Mouse (Mus musculus) embryonic facial prominence, embryonic 13.5 days (tissue): Measurements from ENCODE around the gene Mark1. TPM values are rescaled to one million over a fixed set of nuclear protein-coding genes. Genes with fewer than 3 reads are reported as not detected.

Experiments
- ATAC-seq: fragments of 200-750 bp; cut with Nextera tagmentation; 2 replicates; pipeline ENCODE4 v1.8.0; 2017; ENCODE audit warnings: low read depth; ENCODE audit not compliant: insufficient number of reproducible peaks, insufficient read depth, low FRiP score, low TSS enrichment
- H3K27ac ChIP-seq: fragments of 300-500 bp; sonication (generic); 2 replicates; pipeline ENCODE4 v1.5.1; 2015; ENCODE audit warnings: moderate library complexity, mild to moderate bottlenecking, inconsistent platforms
- H3K27me3 ChIP-seq: fragments of 300-500 bp; sonication (generic); 2 replicates; pipeline ENCODE4 v1.6.1; 2015; ENCODE audit warnings: mild to moderate bottlenecking, inconsistent platforms
- H3K36me3 ChIP-seq: fragments of 300-500 bp; sonication (generic); 2 replicates; pipeline ENCODE4 v1.6.1; 2015; ENCODE audit warnings: mild to moderate bottlenecking, inconsistent platforms
- H3K4me1 ChIP-seq: fragments of 300-500 bp; sonication (generic); 2 replicates; pipeline ENCODE4 v1.6.1; 2015; ENCODE audit warnings: inconsistent platforms
- H3K4me2 ChIP-seq: fragments of 300-500 bp; sonication (generic); 2 replicates; pipeline ENCODE4 v1.6.1; 2015; ENCODE audit warnings: moderate library complexity, mild to moderate bottlenecking, inconsistent platforms
- H3K4me3 ChIP-seq: fragments of 300-500 bp; sonication (generic); 2 replicates; pipeline ENCODE4 v1.5.1; 2015; ENCODE audit warnings: mild to moderate bottlenecking, inconsistent platforms
- H3K9ac ChIP-seq: fragments of 300-500 bp; sonication (generic); 2 replicates; pipeline ENCODE4 v1.6.1; 2015; ENCODE audit warnings: mild to moderate bottlenecking, inconsistent platforms
- H3K9me3 ChIP-seq: fragments of 300-500 bp; sonication (generic); 2 replicates; pipeline ENCODE4 v1.6.1; 2016; ENCODE audit warnings: inconsistent platforms
- WGBS: fragments of 180-500 bp; shearing (Covaris S2); methylation state at CpG from one replicate; pipeline ENCODE4 v1.1.7; 2015; ENCODE audit warnings: mixed read lengths; 5-methylcytosine and 5-hydroxymethylcytosine counted together
- polyA plus RNA-seq: library from polyadenylated mRNA; unstranded; fragments of >200 nt; fragmentation: Nextera tagmentation; extraction: Ambion mirVana; gene quantifications from 2 replicates; pipeline ENCODE4 v1.2.1, GENCODE M21; 2015

Gene Mark1
- polyA plus RNA-seq: 4.5 and 6.3 TPM in 2 replicates

DNA sequence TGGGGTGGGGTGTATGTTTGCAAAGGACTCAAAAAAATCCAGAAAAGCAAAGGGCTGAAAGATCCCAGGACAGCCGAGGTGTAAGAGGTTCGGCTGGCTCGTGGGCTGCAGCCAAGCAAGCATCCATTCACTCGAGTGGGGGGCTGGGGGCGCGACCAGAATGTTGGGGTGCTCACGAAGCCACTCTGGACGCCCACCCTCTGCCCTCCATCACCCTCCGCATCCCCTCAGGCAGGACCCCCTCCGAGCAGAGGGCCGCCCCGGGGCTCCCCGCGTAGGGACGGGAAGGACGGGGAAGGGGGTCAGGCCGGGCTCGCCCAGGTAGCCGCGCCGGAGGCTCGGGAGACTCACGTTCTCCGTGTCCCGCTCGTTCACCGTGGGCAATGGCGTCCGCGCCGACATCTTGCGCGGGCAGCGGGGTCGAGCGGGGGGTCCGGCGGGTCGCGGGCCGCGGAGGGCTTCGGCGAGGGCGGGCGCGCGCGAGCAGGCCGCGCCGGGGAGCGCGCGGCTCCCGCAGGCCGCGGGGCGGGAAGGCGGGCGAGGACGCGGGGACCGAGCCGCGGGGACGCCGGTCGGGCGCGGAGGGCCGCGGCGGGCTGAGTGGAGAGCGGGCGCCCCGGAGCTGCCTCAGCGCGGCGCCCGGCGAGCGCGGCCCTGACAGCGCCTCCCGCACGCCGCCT is at the start of gene Mark1:
Mark1 (minus strand) TSS at position 500 of the 680 bp plus-strand sequence.
- no peak for ATAC-seq
- peak within 1 kb of the TSS; percentile 88 for H3K4me3 ChIP-seq
- peak within 1 kb of the TSS; percentile 93 for H3K9ac ChIP-seq
- H3K4me2 ChIP-seq: peak within 1 kb of the TSS; percentile 75
- no peaks in the 10 kb centered on the region for H3K9me3 ChIP-seq
- H3K27ac ChIP-seq: peak within 1 kb of the TSS; percentile 64
- no peaks in the 10 kb centered on the region for H3K27me3 ChIP-seq
- no peaks in the 10 kb centered on the region for H3K36me3 ChIP-seq
- WGBS: under 1% methylated on average over 83 of the region's 88 CpGs
- H3K4me1 ChIP-seq: peaks cover 28% of the 10 kb centered on the region

DNA sequence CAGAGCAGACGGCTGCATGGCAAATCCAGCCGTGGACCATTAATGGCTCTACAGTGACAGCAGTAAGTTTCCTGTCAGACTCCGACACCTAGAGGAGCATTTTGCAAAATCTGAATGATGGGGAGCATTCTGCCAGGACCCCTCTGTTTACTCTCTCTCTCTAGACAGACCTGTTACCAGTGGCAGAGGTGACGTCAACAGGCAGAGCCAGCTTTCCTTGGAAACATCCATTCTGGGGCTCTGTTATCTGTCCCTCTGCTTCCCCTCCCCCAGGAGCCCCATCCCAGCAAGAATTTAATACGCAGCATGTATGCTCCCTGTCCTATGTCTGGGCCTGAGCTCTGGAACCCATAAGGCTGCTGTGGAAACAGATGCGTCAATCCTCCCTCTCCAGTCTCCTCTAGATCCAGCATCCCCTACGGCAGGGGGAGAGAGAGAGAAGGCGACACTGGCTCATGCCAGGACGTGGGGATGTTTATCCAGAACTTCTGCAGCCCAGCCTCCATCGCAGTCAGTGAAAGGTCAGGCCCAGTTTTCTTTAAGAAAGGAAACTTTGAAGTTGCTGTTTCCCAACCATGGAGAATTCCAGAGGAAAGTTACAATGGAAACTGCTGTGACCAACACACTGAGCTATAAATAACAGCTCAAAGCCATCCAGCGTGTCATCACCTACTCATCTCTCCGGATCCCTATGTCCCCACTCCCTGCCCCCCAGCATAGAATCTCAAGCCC is 48.3 kb upstream of the Mark1 start:
- Histone ChIP-seq H3K27ac (no peak overlapping the region), H3K9ac (no peak overlapping the region), H3K36me3 (no peaks in the 10 kb centered on the region), H3K4me2 (no peak overlapping the region), H3K27me3 (no peaks in the 10 kb centered on the region), H3K9me3 (no peaks in the 10 kb centered on the region), H3K4me1 (peaks cover 4% of the 10 kb centered on the region; the same call in 1 of the 2 replicates), H3K4me3 (no peak overlapping the region)
- 64% methylated on average over 12 of the region's 12 CpGs for WGBS
- ATAC-seq: no peak

DNA sequence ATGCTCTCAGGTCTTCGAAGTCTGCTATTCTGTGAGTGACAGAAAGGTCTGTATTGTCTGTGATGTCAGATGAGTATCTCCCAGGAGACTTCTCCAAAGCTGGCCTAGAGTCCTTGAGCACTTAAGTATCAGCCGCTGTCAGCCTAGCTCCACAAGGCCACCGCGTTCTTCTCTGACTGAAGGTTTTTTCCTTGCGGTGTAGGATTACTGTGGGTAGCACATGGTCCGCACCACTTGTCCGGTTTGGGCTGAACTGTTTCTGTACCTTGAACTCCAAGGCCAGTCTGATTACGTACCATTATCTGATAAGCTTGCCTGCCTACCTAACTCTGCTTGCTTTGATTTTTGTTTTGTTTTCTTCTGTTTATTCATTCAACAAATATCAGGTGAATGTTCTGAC is 47.1 kb upstream of the Mark1 start:
- peaks cover 4% of the 10 kb centered on the region; the same call in 1 of the 2 replicates for H3K4me1 ChIP-seq
- H3K4me2 ChIP-seq: no peak overlapping the region
- no peaks in the 10 kb centered on the region for H3K36me3 ChIP-seq
- H3K9ac ChIP-seq: no peak overlapping the region
- WGBS: 78% methylated on average over 8 of the region's 8 CpGs
- no peak overlapping the region for H3K27ac ChIP-seq
- no peak for ATAC-seq
- H3K9me3 ChIP-seq: no peaks in the 10 kb centered on the region
- no peaks in the 10 kb centered on the region for H3K27me3 ChIP-seq
- H3K4me3 ChIP-seq: no peak overlapping the region

DNA sequence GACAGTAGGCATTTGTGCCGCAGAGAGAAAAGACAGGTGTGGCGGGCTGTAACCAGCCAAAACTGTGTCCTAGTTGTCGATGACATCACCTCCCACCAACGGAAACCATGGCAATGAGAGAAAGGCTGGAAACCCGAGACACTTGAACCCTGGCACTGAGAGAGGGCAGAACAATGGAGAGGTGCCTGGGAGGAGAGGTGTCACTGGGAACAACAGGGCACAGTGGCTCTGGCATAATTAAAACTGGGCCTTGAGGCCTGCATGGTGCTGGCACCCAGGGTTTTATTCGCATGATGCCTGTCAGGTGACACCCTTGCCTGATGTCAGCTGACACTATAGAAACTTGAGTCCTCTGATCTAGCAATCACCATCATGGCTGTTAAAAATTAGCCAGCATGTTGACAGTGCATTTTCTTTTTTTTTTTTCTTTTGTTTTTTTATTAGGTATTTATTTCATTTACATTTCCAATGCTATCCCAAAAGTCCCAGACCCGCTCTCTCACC is 38.9 kb upstream of the Mark1 start:
- WGBS: 67% methylated on average over 7 of the region's 7 CpGs
- no peaks in the 10 kb centered on the region for H3K27me3 ChIP-seq
- no peak overlapping the region for H3K27ac ChIP-seq
- H3K4me1 ChIP-seq: no peaks in the 10 kb centered on the region
- no peak overlapping the region for H3K9ac ChIP-seq
- H3K36me3 ChIP-seq: no peaks in the 10 kb centered on the region
- no peak for ATAC-seq
- no peak overlapping the region for H3K4me3 ChIP-seq
- H3K4me2 ChIP-seq: no peak overlapping the region
- no peaks in the 10 kb centered on the region for H3K9me3 ChIP-seq

DNA sequence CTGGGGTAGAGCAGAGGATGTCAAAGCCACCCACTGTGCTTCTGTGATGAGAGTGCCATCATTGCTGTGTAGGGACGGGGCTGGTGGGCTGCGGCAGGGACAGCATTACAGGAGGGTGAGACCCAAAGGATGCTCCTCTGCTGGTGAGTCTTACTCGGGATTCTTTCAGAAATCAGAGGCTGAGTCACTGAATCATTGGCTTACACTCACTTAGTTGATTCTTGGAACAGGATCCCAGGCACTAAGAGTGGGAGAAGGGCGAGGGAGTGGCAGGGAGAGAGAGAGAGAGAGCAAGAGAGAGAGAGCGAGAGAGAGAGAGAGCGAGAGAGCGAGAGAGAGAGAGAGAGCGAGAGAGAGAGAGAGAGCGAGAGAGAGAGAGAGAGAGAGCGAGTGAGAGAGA is 31.2 kb upstream of the Mark1 start:
- no peaks in the 10 kb centered on the region for H3K27me3 ChIP-seq
- H3K9ac ChIP-seq: no peak overlapping the region
- 80% methylated on average over 10 of the region's 10 CpGs for WGBS
- no peak for ATAC-seq
- H3K27ac ChIP-seq: no peak overlapping the region
- H3K4me1 ChIP-seq: peaks cover 3% of the 10 kb centered on the region; the same call in 1 of the 2 replicates
- H3K4me2 ChIP-seq: no peak overlapping the region
- H3K9me3 ChIP-seq: no peaks in the 10 kb centered on the region
- H3K36me3 ChIP-seq: no peaks in the 10 kb centered on the region
- H3K4me3 ChIP-seq: no peak overlapping the region

DNA sequence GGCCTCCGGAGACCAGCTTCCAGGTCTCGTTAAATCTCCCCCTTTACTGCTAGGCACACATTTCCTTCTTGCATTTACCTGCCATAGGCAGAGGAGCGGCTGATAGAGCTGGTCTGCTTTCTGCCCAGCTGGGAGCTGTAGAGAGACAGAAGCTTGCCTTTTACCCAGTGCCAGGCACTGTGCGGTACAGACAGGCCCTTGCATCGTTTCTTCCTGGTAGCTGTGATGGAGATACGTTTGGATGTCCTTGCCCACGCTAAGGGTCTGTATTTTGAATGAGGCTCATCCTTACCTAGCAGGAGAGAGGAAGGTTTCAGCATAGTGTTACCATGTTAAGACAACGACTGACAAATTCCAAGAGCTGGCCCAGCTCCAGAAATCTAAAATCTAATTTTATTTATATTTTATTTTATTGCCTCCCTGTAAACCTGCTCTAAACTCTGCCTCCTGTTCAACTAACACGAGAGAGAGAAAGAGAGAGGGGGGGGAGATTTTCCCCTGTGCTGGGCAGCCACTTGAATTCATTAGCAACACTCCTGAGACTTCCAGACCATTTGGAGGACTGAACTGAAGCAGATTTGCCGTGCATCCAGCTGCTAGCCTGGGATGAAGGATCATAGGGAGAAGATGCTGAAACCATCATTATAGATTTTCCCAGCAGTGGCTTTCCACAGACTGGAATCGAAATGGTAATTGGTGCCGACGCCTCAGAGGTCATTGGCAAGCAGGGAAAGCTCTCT is 21.2 kb upstream of the Mark1 start:
- no peaks in the 10 kb centered on the region for H3K27me3 ChIP-seq

DNA sequence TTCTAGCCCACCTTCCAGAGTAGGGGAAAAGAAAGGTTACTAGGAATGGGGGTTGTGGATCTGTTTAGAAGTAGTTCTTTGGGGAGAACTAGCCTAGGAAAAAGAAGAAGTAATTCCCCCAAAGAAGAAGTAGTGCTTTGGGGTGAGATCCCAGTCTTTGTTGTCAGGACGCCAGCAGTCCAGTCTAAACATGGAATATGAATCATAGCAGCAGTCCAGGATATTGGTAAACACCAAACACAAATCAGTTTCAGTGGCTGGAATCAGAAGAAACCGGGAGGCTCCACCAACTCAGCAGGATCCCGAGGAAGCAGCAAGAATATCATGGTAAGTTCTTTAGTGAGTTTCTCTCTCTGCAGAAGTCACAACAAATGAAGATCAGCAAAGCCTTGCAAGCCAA is 13.2 kb upstream of the Mark1 start:
- Histone ChIP-seq H3K9me3 (no peaks in the 10 kb centered on the region), H3K9ac (no peak overlapping the region), H3K4me1 (no peaks in the 10 kb centered on the region), H3K27ac (no peak overlapping the region), H3K27me3 (no peaks in the 10 kb centered on the region), H3K36me3 (no peaks in the 10 kb centered on the region), H3K4me2 (no peak overlapping the region), H3K4me3 (no peak overlapping the region)
- no peak for ATAC-seq
- WGBS: 89% methylated on average over 3 of the region's 3 CpGs

More for the DNA sequence above, 21.2 kb upstream of the Mark1 start:
- no peak for ATAC-seq
- Histone ChIP-seq H3K9ac (no peak overlapping the region), H3K36me3 (no peaks in the 10 kb centered on the region), H3K27ac (no peak overlapping the region), H3K4me2 (no peak overlapping the region), H3K4me3 (no peak overlapping the region), H3K4me1 (no peaks in the 10 kb centered on the region), H3K9me3 (no peaks in the 10 kb centered on the region)
- WGBS: 70% methylated on average over 13 of the region's 13 CpGs

DNA sequence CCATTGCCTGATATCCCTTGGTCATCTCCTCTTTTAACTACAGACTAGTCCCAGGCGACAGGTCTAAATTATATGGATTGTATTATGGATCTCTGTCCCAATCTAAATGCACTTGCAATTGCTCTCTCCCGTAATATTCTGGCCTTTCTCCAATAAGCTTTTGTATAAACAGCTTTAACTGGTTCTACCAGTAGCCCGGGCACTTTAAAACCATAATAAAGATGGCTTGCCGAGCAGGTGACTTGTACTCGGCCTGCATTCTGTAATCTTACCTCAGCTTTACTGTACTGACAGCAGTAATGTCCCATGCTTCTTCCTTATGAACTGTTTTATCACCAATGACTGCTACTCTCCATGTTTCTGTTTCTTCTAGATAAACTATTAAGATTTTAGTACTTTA is 7.7 kb upstream of the Mark1 start:
- WGBS: 69% methylated on average over 5 of the region's 5 CpGs
- ATAC-seq: no peak

DNA sequence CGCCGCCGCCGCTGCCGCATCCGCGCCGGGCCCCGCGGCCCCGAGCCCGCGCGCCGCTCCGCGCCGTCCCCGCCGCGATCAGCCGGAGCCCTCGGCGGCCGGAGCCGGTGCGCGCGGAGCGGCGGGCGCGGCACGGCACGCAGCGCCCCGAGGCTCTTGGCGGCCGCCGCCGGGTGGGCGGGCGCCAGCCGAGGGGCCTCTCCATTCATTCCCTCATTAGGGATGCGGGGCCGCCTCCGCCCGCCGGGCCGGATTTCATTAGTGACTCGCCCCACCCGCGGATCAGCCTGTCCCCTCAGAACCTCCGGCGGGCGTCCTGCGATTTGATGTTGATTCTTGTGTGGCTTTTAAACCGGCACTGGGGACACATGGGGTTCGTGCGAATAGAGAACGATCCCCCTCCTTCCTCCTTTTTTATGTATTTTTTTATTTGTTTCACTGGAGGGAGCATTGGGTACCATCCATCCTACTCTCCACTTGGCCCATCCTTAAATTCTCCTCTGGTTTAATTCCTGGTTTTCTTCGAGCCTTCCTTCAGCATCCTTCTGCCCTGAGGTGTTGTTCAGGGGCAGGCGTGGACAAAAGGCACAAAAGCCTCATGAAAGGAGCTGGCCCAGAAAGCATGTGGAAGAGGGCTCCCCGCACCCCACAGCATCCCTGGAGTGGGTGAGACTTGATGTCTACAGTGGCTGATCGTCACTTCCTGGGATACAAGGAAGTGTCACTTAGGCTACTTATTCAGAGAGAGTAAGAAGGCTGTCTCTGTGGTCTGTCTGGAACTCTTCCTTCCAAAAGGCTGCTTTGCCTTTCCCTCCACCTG is 620 bp upstream of the Mark1 start:
- Histone ChIP-seq H3K27ac (no peak overlapping the region; the same call in 1 of the 2 replicates), H3K4me2 (peak overlapping the region; percentile 75), H3K27me3 (no peaks in the 10 kb centered on the region), H3K9ac (peak overlapping the region; percentile 93), H3K36me3 (no peaks in the 10 kb centered on the region), H3K4me3 (peak overlapping the region; percentile 88), H3K9me3 (no peaks in the 10 kb centered on the region), H3K4me1 (peaks cover 28% of the 10 kb centered on the region)
- WGBS: 1% methylated on average over 25 of the region's 65 CpGs
- no peak for ATAC-seq

More for the DNA sequence above, 7.7 kb upstream of the Mark1 start:
- no peaks in the 10 kb centered on the region for H3K9me3 ChIP-seq
- H3K4me2 ChIP-seq: no peak overlapping the region
- no peak overlapping the region for H3K27ac ChIP-seq
- H3K4me1 ChIP-seq: no peaks in the 10 kb centered on the region
- H3K27me3 ChIP-seq: no peaks in the 10 kb centered on the region
- H3K4me3 ChIP-seq: no peak overlapping the region
- H3K9ac ChIP-seq: no peak overlapping the region
- H3K36me3 ChIP-seq: no peaks in the 10 kb centered on the region

DNA sequence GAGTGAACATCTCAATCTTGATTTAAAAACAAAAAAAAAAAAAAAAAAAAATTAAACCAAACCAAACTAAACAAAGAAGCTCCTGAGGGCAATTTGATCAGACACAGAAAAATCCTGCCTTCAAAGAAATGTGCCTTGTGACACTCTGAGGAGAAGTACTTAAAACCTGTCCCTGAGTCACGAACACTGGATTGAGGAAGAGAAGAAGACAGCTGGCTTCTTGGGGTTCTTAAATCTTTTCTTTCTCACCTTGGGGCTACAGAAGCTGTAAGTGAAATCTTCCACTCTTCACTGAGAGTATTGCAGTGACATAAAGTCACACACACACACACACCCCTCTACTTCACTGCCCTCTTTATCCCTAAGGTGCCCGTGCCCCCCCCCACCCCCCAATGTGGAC is 739 bp downstream of the Mark1 start:
- Histone ChIP-seq H3K27me3 (no peaks in the 10 kb centered on the region), H3K9me3 (no peaks in the 10 kb centered on the region), H3K4me1 (peaks cover 28% of the 10 kb centered on the region), H3K27ac (no peak overlapping the region), H3K36me3 (no peaks in the 10 kb centered on the region), H3K4me3 (peak overlapping the region; percentile 88), H3K4me2 (peak overlapping the region; percentile 75), H3K9ac (peak overlapping the region; percentile 93)
- WGBS: 4% methylated on average over 2 of the region's 2 CpGs
- ATAC-seq: no peak

DNA sequence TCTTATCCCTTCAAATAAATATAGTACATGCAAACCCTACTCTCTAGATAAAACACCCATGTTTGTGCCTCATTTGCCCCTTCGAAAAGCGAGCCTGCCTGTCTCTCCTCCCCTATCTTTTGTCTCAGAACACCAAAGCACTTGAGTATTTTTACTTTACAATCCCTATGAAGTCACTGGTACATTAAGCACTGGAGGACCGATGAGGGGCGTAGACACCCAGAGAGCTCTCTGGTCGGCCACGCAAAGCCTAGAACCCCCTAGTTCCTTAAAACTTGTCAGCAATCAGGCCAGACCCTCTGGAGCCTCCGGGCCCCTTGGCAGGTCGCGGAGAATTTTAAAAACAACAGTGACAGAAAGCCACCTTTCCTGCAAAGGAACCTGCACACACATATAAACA is 1.2 kb downstream of the Mark1 start:
- peak overlapping the region; percentile 44; the same call in 1 of the 2 replicates for H3K9ac ChIP-seq
- H3K36me3 ChIP-seq: no peaks in the 10 kb centered on the region
- H3K4me3 ChIP-seq: peak overlapping the region; percentile 88
- no peak for ATAC-seq
- H3K9me3 ChIP-seq: no peaks in the 10 kb centered on the region
- peak overlapping the region; percentile 75 for H3K4me2 ChIP-seq
- WGBS: 33% methylated on average over 9 of the region's 9 CpGs
- no peaks in the 10 kb centered on the region for H3K27me3 ChIP-seq
- H3K27ac ChIP-seq: no peak overlapping the region
- peaks cover 28% of the 10 kb centered on the region for H3K4me1 ChIP-seq
